Mouse (Mus musculus) embryonic facial prominence, embryonic 11.5 days (tissue): Measurements from ENCODE around the gene Med17. TPM values are rescaled to one million over a fixed set of nuclear protein-coding genes. Genes with fewer than 3 reads are reported as not detected.
A peak's percentile ranks its signal among the peaks of the same experiment; 100 is the strongest.

Source experiments
- ATAC-seq: fragments of 200-750 bp; cut with Nextera tagmentation; replicated peaks from 2 replicates; pipeline ENCODE4 v1.8.0; 2017; ENCODE audit warnings: low read depth; ENCODE audit not compliant: insufficient number of reproducible peaks, low FRiP score, low TSS enrichment
- DNase-seq: peaks from one replicate; pipeline ENCODE4 v3.0.0-alpha.2; 2015; ENCODE audit warnings: low spot score
- H3K27ac ChIP-seq: fragments of 300-500 bp; sonication (generic); replicated peaks from 2 replicates; pipeline ENCODE4 v1.5.1; 2014; ENCODE audit warnings: mild to moderate bottlenecking, low read depth, low read length, control low read depth
- H3K27me3 ChIP-seq: fragments of 300-500 bp; sonication (generic); 2 replicates; pipeline ENCODE4 v1.6.1; 2014; ENCODE audit warnings: mild to moderate bottlenecking, low read length, moderate library complexity, mixed read lengths; ENCODE audit not compliant: control insufficient read depth, insufficient read depth
- H3K36me3 ChIP-seq: fragments of 300-500 bp; sonication (generic); replicated peaks from 2 replicates; pipeline ENCODE4 v1.6.1; 2014; ENCODE audit warnings: low read depth, mild to moderate bottlenecking, low read length, moderate library complexity, mixed read lengths; ENCODE audit not compliant: control insufficient read depth, insufficient read depth
- H3K4me1 ChIP-seq: fragments of 300-500 bp; sonication (generic); 2 replicates; pipeline ENCODE4 v1.6.1; 2014; ENCODE audit warnings: low read length, mixed read lengths; ENCODE audit not compliant: control insufficient read depth, insufficient read depth
- H3K4me2 ChIP-seq: fragments of 300-500 bp; sonication (generic); 2 replicates; pipeline ENCODE4 v1.6.1; 2014; ENCODE audit warnings: low read depth, mild to moderate bottlenecking, control low read depth, low read length, moderate library complexity
- H3K4me3 ChIP-seq: fragments of 300-500 bp; sonication (generic); 2 replicates; pipeline ENCODE4 v1.5.1; 2014; ENCODE audit warnings: low read depth, low read length, control low read depth
- H3K9ac ChIP-seq: fragments of 300-500 bp; sonication (generic); replicated peaks from 2 replicates; pipeline ENCODE4 v1.6.1; 2014; ENCODE audit warnings: mild to moderate bottlenecking, control low read depth, low read length
- H3K9me3 ChIP-seq: fragments of 300-500 bp; sonication (generic); replicated peaks from 2 replicates; pipeline ENCODE4 v1.6.1; 2016; ENCODE audit warnings: mild to moderate bottlenecking, low read length, inconsistent platforms, mixed read lengths; ENCODE audit not compliant: control insufficient read depth
- WGBS: fragments of 180-500 bp; shearing (Covaris S2); extraction: QIAGEN DNeasy Blood & Tissue Kit; methylation state at CpG from one replicate; pipeline ENCODE4 v1.1.7; 2014; 5-methylcytosine and 5-hydroxymethylcytosine counted together
- polyA plus RNA-seq: library from polyadenylated mRNA; unstranded; fragments of >200 nt; fragmentation: Nextera tagmentation; extraction: Ambion mirVana; gene quantifications from 2 replicates; pipeline ENCODE4 v1.2.1, GENCODE M21; 2014

Gene Med17
- polyA plus RNA-seq, 1 experiment from 2014 or later = 38.8 TPM

- no peaks in the 10 kb centered on the region for H3K36me3 ChIP-seq
- no peaks in the 10 kb centered on the region for H3K27me3 ChIP-seq
- no peak overlapping the region for H3K4me2 ChIP-seq
- WGBS = 89% methylated on average over 6 of the region's 6 CpGs
- ATAC-seq = no peak
- H3K9ac ChIP-seq = no peak overlapping the region
- H3K27ac ChIP-seq = no peak overlapping the region
- DNase-seq = no peak
- H3K9me3 ChIP-seq = no peaks in the 10 kb centered on the region
- H3K4me3 ChIP-seq = no peak overlapping the region
- H3K4me1 ChIP-seq = peaks cover 3% of the 10 kb centered on the region; the same call in 1 of the 2 replicates
Measured at GRCm38 (mm10) chr9:15240006-15240405, 39.7 kb downstream of the Med17 start.

GRCm38 (mm10) chr9:15239042-15239925 lies 40.4 kb downstream of the Med17 start, which contains the start of gene Vstm5:
TSS of gene Vstm5 (plus strand) at chr9:15239045.
- Histone ChIP-seq H3K9me3 (no peaks in the 10 kb centered on the region), H3K36me3 (no peaks in the 10 kb centered on the region), H3K4me1 (peaks cover 3% of the 10 kb centered on the region; the same call in 1 of the 2 replicates), H3K27ac (no peak within 1 kb of the TSS), H3K4me2 (peak within 1 kb of the TSS; percentile 81), H3K27me3 (no peaks in the 10 kb centered on the region), H3K9ac (peak within 1 kb of the TSS; percentile 69), H3K4me3 (peak within 1 kb of the TSS; percentile 41)
- ATAC-seq (peak; percentile 76), DNase-seq (peak; percentile 63)
- 5% methylated on average over 35 of the region's 35 CpGs for WGBS

DNA sequence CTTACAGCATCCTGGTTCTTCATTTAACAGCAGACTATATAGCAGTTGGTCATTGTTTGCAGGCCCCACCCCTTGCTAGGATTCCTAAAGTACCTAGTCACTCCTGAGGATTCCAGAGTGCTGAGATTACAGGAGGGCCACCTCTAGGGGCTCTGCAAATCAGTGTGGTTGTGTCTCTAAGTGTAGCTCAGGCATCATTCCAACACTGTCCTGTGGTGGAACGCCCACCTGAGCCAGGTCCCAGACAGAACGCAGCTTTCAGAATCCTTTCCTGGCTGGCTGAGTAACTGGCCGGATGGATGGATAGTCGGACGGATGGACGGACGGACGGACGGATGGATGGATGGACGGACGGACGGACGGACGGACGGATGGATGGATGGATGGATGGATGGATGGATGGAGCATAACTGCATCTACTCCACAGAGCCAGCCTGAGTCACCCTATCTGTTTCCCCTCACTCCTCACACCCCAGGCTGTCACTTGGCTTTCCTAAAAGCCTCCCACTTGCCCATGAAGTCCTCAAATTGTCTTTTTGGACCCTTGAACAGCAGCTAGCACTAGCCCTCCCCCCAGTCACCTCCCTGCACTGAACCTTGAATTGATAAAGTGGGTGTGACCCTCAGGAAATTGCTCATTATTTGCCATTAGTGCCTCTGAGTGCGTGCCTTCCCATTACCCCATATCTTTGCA lies 41.3 kb downstream of the Med17 start:
- ATAC-seq = no peak
- DNase-seq = peak; percentile 3
- Histone ChIP-seq H3K9me3 (no peaks in the 10 kb centered on the region), H3K27ac (no peak overlapping the region), H3K27me3 (no peaks in the 10 kb centered on the region), H3K4me3 (peak overlapping the region; percentile 41), H3K4me2 (peak overlapping the region; percentile 81), H3K36me3 (no peaks in the 10 kb centered on the region), H3K9ac (peak overlapping the region; percentile 69; the same call in 1 of the 2 replicates), H3K4me1 (peaks cover 3% of the 10 kb centered on the region; the same call in 1 of the 2 replicates)
- 58% methylated on average over 16 of the region's 16 CpGs for WGBS

DNA sequence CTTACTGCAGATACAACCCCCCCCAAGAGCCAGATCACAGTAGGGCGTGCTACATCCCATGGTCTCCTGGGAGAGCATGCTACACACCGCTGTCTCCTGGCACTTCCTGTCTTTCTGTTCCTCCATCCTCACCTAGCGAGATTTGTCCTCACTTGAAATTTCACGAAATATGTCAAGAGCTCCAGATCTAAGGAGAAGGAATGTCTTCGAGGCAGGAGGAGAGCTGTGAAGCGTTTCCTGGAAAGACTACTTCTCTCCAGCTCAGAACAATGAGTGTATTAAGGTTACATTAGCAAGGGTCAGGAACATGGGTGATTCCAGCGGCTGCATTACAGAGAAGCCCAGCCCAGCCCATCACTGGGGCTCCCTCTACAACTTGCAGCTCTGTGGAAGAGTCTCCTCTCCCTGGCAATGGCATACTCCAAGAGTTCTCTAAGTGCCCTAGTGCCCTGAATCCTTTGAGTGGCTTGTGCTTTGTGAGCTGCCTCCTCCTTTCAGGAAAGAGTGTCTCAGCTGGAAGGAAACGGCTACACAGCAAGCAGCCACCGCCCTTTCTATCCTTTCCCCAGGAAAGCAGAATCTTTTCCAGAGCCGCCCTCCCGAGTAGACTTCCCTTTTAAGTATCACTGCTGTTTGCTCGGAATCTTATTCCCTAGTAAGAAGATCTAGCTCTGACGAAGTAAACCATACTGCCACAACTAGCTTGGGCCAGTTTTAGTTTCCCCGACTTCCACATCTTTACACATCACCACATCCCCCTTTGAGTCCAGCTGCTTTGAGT lies 42.0 kb downstream of the Med17 start:
- no peak for DNase-seq
- WGBS = 42% methylated on average over 14 of the region's 14 CpGs

DNA sequence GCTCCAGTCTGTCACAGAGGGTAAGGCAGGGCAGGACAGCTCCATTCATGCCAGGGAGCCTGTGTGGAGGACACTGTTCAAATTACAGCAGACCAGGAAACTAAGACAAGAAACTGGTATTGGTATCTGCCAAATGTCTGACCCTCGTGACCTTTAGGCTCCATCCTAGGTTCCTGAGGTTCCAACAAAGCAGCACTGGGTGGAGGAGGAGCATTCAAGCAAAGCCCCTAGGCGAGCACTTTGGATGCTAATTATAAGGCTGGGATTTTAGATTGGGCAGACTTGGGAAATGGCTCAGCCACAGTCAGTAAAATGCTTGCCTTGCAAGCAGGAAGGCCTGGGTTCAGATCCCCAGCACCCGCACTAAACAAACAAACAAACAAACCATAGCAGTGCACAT lies 43.7 kb downstream of the Med17 start:
- Histone ChIP-seq H3K9me3 (no peaks in the 10 kb centered on the region), H3K27me3 (no peaks in the 10 kb centered on the region), H3K9ac (no peak overlapping the region), H3K4me1 (peaks cover 3% of the 10 kb centered on the region; the same call in 1 of the 2 replicates), H3K36me3 (no peaks in the 10 kb centered on the region), H3K4me3 (no peak overlapping the region), H3K4me2 (no peak overlapping the region), H3K27ac (no peak overlapping the region)
- DNase-seq (no peak), ATAC-seq (no peak)
- 75% methylated on average over 3 of the region's 3 CpGs for WGBS

More for the DNA sequence above, 42.0 kb downstream of the Med17 start:
- no peak for ATAC-seq
- H3K9ac ChIP-seq = no peak overlapping the region
- no peak overlapping the region for H3K4me2 ChIP-seq
- H3K36me3 ChIP-seq = no peaks in the 10 kb centered on the region
- no peak overlapping the region for H3K4me3 ChIP-seq
- no peaks in the 10 kb centered on the region for H3K9me3 ChIP-seq
- no peak overlapping the region for H3K27ac ChIP-seq
- H3K4me1 ChIP-seq = peaks cover 3% of the 10 kb centered on the region; the same call in 1 of the 2 replicates
- no peaks in the 10 kb centered on the region for H3K27me3 ChIP-seq

DNA sequence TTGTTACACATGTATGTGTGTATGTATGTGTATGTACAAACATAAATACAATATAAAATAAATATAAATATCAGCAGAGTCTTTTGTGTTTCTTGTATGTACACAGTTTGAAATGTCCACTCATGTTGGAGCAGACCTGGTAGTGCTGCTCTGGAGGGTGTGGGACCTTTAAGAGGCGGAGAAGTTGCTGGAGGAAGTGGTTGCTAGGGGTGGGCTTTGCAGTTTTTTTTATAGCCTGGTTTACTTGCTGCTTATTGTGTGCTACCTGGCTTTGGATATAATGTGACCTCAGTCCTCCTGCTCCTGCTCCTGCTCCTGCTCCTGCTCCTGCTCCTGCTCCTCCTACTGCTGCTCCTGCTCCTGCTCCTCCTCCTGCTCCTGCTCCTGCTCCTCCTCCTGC lies 46.1 kb downstream of the Med17 start:
- H3K27ac ChIP-seq = no peak overlapping the region
- H3K4me2 ChIP-seq = no peak overlapping the region
- H3K9ac ChIP-seq = no peak overlapping the region
- no peaks in the 10 kb centered on the region for H3K36me3 ChIP-seq
- no peaks in the 10 kb centered on the region for H3K9me3 ChIP-seq
- H3K4me1 ChIP-seq = no peaks in the 10 kb centered on the region; the same call in 1 of the 2 replicates
- 79% methylated on average over 1 of the region's 1 CpGs for WGBS
- ATAC-seq = no peak
- no peak for DNase-seq
- no peaks in the 10 kb centered on the region for H3K27me3 ChIP-seq
- H3K4me3 ChIP-seq = no peak overlapping the region

- Histone ChIP-seq H3K4me1 (no peaks in the 10 kb centered on the region), H3K9me3 (no peaks in the 10 kb centered on the region), H3K4me2 (no peak overlapping the region), H3K36me3 (no peaks in the 10 kb centered on the region), H3K9ac (no peak overlapping the region), H3K4me3 (no peak overlapping the region), H3K27me3 (no peaks in the 10 kb centered on the region), H3K27ac (no peak overlapping the region)
- ATAC-seq (no peak), DNase-seq (no peak)
- WGBS = 91% methylated on average over 3 of the region's 3 CpGs
Measured at GRCm38 (mm10) chr9:15232445-15232844, 47.3 kb downstream of the Med17 start.
